Mouse (Mus musculus) ES-Bruce4 (cell line): ENCODE measurements around the gene Fbxo17. TPM values are rescaled to one million over a fixed set of nuclear protein-coding genes. Genes with fewer than 3 reads are reported as not detected.

ENCODE experiments used
- H3K27ac ChIP-seq: 2 replicates; pipeline ENCODE4 v1.5.1; 2012; ENCODE audit warnings: low read length, inconsistent platforms; ENCODE audit not compliant: insufficient read depth
- H3K27me3 ChIP-seq: 2 replicates; pipeline ENCODE4 v1.6.1; 2012; ENCODE audit warnings: mild to moderate bottlenecking, low read length, inconsistent platforms; ENCODE audit not compliant: control insufficient read depth, poor library complexity, insufficient read depth, severe bottlenecking
- H3K36me3 ChIP-seq: 2 replicates; pipeline ENCODE4 v1.6.1; 2012; ENCODE audit warnings: inconsistent platforms, mild to moderate bottlenecking, low read length, moderate library complexity; ENCODE audit not compliant: control insufficient read depth, poor library complexity, insufficient read depth, severe bottlenecking
- H3K4me1 ChIP-seq: one replicate; pipeline ENCODE4 v1.8.1; 2011; ENCODE audit warnings: low read length; ENCODE audit not compliant: control insufficient read depth, insufficient read depth
- H3K4me3 ChIP-seq: 2 replicates; pipeline ENCODE4 v1.5.1; 2011; ENCODE audit warnings: low read depth, mild to moderate bottlenecking, low read length
- H3K9ac ChIP-seq: 2 replicates; pipeline ENCODE4 v1.6.1; 2012; ENCODE audit warnings: low read depth, mild to moderate bottlenecking, inconsistent platforms; ENCODE audit not compliant: poor library complexity, severe bottlenecking
- H3K9me3 ChIP-seq: replicated peaks from 2 replicates; pipeline ENCODE4 v1.6.1; 2012; ENCODE audit warnings: mild to moderate bottlenecking, low read length, inconsistent platforms; ENCODE audit not compliant: control insufficient read depth, poor library complexity, insufficient read depth, severe bottlenecking
- CTCF ChIP-seq: IDR thresholded peaks from one replicate; pipeline ENCODE4 v1.8.1; 2011; ENCODE audit warnings: low read depth, low read length
- EP300 ChIP-seq: IDR thresholded peaks from 2 replicates; pipeline ENCODE4 v1.6.1; 2011; ENCODE audit warnings: low read depth, low read length; ENCODE audit not compliant: insufficient read depth
- POLR2A ChIP-seq: IDR thresholded peaks from one replicate; pipeline ENCODE4 v1.8.1; 2011; ENCODE audit warnings: low read length; ENCODE audit not compliant: insufficient read depth
- polyA plus RNA-seq: library from polyadenylated mRNA; stranded (reverse); fragments of >200 nt; gene quantifications from 2 replicates; pipeline ENCODE4 v1.2.4, GENCODE M21; 2011; ENCODE audit warnings: low read depth; ENCODE audit not compliant: missing spikeins, insufficient read depth, insufficient read length

The Fbxo17 gene
- polyA plus RNA-seq, 1 experiment, result 7.0 TPM

- TF ChIP-seq EP300 (no peak), POLR2A (no peak), CTCF (no peak)
- no peaks in the 10 kb centered on the region for H3K36me3 ChIP-seq
- no peaks in the 10 kb centered on the region for H3K9me3 ChIP-seq
- peak within 1 kb of the TSS; percentile 72 for H3K9ac ChIP-seq
- peak within 1 kb of the TSS; percentile 91 for H3K4me3 ChIP-seq
- no peaks in the 10 kb centered on the region for H3K27me3 ChIP-seq
- H3K27ac ChIP-seq, result no peak within 1 kb of the TSS
- peaks cover 2% of the 10 kb centered on the region for H3K4me1 ChIP-seq
Observed at GRCm38 (mm10) chr7:28766173-28766879, 49.7 kb downstream of the Fbxo17 start, which contains the start of gene Sirt2. TSS of gene Sirt2 (plus strand) at chr7:28766735.

GRCm38 (mm10) chr7:28766910-28767309 is 50.3 kb downstream of the Fbxo17 start:
- Histone ChIP-seq H3K36me3 (no peaks in the 10 kb centered on the region), H3K27me3 (no peaks in the 10 kb centered on the region), H3K4me1 (peaks cover 2% of the 10 kb centered on the region), H3K9ac (peak overlapping the region; percentile 65), H3K27ac (no peak overlapping the region), H3K9me3 (no peaks in the 10 kb centered on the region), H3K4me3 (peak overlapping the region; percentile 60)
- TF ChIP-seq CTCF, result no peak
- no peak for TF ChIP-seq POLR2A
- no peak for TF ChIP-seq EP300

- H3K27me3 ChIP-seq, result no peaks in the 10 kb centered on the region
- peaks cover 2% of the 10 kb centered on the region for H3K4me1 ChIP-seq
- H3K36me3 ChIP-seq, result no peaks in the 10 kb centered on the region
- peak within 1 kb of the TSS; percentile 60 for H3K4me3 ChIP-seq
- no peaks in the 10 kb centered on the region for H3K9me3 ChIP-seq
- no peak within 1 kb of the TSS for H3K27ac ChIP-seq
- TF ChIP-seq EP300 (no peak), CTCF (no peak), POLR2A (no peak)
- H3K9ac ChIP-seq, result peak within 1 kb of the TSS; percentile 72
Observed at GRCm38 (mm10) chr7:28767462-28767965, 50.9 kb downstream of the Fbxo17 start, which contains the start of gene Nfkbib. TSS of gene Nfkbib (minus strand) at chr7:28767512.

DNA sequence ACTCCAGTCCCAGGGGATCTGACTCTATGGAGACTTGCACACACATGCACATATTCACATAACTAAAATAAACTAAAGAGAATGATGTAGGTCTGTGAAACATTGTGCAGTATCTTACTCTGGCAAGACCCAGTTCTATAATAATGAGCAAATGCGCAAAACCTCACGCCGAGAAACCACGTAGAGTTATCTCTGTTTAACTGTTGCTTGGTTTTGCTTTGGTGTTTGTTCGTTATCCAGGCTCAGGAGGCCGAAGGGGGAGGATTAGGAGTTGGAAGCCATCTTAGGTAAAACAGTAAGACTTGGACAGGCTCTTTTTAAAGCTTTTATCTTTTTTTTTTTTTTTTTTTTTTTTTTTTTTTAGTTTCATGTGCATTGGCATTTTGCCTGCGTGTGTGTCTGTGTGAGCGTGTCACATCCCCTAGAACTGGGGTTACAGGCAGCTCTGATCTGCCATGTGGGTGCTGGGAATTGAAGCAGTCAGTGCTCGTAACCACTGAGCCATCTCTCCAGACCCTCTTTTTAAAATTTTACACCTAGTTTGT is 52.9 kb downstream of the Fbxo17 start:
- Histone ChIP-seq H3K9me3 (no peaks in the 10 kb centered on the region), H3K27ac (no peak overlapping the region), H3K27me3 (no peaks in the 10 kb centered on the region), H3K4me3 (no peak overlapping the region), H3K36me3 (no peaks in the 10 kb centered on the region), H3K4me1 (peaks cover 2% of the 10 kb centered on the region), H3K9ac (no peak overlapping the region)
- TF ChIP-seq POLR2A (no peak), EP300 (no peak), CTCF (no peak)

GRCm38 (mm10) chr7:28770309-28770708 is 53.7 kb downstream of the Fbxo17 start:
- H3K27ac ChIP-seq, result no peak overlapping the region
- no peaks in the 10 kb centered on the region for H3K27me3 ChIP-seq
- TF ChIP-seq POLR2A, result no peak
- no peak overlapping the region for H3K9ac ChIP-seq
- no peaks in the 10 kb centered on the region for H3K9me3 ChIP-seq
- no peaks in the 10 kb centered on the region for H3K36me3 ChIP-seq
- no peak overlapping the region for H3K4me3 ChIP-seq
- peaks cover 2% of the 10 kb centered on the region for H3K4me1 ChIP-seq

DNA sequence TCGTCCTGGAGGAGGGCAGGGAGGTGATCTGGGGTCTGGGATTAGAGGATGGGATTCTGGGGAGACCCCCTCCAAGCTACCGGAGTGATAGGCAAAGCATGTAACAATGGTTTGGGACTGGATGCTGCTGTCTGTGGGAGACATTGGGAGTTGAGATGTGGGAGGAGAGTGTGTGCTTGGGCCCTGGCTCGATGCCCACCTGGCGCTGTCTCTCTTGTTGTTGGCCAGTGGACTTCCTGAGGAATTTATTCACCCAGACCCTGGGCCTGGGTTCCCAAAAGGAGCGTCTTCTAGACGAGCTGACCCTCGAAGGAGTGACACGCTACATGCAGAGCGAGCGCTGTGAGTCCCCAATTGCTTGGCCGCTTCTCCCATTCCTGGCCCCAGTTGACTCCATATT is 55.3 kb downstream of the Fbxo17 start:
- Histone ChIP-seq H3K36me3 (no peaks in the 10 kb centered on the region), H3K4me1 (no peaks in the 10 kb centered on the region), H3K27me3 (no peaks in the 10 kb centered on the region), H3K27ac (no peak overlapping the region), H3K4me3 (no peak overlapping the region), H3K9me3 (no peaks in the 10 kb centered on the region), H3K9ac (no peak overlapping the region)
- TF ChIP-seq EP300 (no peak), CTCF (no peak), POLR2A (no peak)
